Mouse (Mus musculus): ENCODE results near the gene Lsp1. TPM values are rescaled to one million over a fixed set of nuclear protein-coding genes. Genes with fewer than 3 reads are reported as not detected.
A peak's percentile ranks its signal among the peaks of the same experiment; 100 is the strongest.

Lsp1 gene
- total RNA-seq, 2 experiments from 2014 or later: 43.2 to 60.3 TPM

DNA sequence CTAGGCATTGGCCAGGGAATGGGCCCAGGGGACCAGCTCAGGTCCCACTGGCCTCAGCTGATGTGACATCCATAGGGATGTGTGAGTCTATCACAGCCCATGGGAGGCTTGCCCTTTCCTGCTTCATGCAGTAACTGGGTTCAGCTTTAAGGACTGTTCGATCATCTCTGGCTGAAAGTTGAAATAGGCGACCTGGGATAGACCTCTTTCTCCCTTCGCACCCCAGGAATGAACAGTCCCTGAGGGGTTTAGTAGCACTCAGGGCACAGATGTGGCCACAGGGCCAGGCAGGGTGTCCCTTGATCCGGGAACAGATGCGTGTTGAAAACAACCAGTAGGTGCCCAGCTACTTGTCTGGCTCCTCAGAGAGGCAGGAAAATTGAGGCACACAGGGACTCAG, 15.7 kb downstream of the Lsp1 start:
- no peak for DNase-seq

DNA sequence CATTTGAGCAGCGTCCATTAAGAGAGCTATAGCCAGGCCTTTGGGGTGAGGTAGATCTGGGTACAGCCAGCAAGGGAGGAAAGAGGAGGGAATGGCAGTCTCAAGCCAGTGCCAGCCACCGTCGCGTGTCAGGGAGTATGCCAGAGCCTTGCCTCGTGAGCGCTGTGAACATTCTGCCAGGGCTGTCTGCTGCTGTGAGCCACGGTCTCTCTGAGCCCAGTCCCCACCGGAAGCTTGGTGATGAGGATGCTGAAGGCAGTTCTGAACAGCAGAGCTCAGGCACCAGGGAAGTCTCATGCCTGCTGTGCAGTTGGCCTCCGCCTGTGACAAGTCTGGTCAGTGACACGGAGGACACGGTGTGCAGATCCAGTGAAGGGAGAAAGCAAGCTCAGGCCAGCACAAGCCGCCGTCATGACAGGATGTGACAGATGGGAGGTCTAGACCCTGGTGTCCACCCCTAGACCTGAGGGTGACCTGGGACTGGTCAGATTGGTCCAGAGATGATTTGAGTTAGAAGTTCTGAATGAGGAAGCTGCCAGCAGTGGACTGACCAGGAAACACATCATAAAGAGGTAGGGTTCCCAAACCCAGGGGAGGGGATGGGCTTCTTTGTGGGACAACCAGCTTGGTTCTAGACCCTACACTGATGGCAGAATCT, 16.3 kb downstream of the Lsp1 start:
- DNase-seq: no peak

DNA sequence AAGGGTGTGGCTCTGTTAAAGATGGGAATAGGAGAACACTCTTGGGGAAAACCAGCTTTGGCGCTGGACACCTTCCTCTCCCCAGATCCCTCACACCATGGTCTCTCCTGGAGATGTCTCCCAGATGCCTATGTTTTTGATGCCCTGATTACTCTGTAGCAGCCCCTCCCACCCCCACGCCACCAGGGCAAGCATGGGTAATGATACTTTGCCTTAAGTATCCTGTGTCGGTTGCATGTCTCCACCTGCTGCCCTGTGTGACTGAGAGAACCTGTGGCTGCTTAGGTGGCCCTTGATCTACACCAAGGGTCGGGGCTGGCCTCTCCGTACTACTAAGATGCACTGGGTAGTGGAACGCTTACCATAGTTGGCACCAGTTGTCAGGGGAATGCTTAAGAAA, 17.4 kb downstream of the Lsp1 start:
- no peak for DNase-seq

DNA sequence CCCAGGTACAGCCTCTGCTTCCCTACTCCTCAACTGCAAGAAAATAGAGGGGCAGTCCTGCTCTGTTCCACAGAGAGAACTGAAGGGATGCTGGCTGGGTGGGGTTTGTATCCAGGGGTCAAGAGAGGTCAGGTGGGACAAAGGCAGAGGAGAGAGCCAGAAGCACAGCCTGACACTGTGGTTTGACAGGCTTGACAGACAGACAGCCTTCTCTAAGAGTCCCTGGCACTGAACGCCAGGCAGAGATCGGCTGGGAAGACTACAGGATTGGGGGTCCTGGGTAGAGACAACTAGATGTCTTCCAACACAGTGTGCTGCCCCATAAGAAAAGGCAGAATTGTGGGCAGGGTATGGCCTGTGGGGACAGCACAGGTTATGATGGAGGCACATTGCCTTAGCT, 18.0 kb downstream of the Lsp1 start:
- DNase-seq: no peak

DNA sequence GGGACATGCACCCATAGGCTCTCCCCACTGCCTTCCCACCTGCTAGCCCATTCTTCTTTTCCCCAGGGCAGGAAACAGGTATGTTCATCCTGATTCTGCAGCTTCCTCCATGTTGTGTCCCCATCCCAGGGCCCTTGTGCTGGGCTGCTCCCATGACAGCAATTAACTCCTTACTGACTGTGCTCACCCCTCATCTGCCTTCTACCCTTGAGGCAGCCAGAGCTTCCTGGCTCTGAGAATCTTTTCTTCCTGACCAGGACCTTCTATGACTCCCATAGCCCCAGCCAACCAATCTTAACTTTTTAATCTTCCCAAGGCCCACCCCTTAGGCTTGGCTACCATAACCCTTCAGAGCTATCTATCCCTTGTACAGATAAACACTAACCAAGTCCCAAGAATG, 18.7 kb downstream of the Lsp1 start:
- no peak for DNase-seq

DNA sequence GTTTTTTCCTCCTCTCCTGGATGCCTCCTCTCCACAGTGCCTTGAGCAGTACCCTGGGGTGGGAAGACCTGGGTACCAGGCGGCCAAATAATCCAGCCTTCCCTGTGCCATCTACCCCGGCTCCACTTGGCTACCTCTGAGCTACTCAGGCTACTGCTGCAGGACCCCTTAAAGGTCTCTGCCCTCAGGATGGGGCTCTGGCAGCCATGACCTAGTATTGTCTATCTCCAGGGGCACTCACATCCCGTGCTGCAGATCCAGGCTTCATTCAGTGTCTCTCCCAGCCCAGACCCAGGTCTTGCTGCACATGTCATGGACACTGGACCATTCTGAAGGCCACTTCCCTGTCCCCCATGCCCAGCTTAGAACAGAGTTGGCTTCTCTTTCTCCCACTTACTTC, 19.3 kb downstream of the Lsp1 start:
- no peak for DNase-seq

DNA sequence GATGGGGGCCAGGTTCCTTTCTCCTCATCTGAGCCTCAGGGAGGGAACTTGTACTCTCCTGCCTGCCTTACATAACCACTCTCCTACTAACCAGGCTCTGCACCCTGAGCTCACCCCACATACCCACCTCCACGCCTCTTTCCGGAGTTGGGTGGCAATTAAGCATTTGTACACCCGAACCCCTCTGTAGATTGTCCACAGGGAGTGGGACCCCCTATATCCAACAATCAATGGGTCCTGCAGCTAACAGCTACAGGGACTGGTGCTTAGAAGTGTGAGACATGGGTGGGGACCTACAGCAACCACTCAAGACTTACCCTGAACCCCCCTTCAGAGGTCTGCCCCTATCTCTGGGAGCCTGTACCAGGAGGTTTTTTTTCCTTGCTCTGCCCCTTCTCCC, 20.1 kb downstream of the Lsp1 start:
- no peak for DNase-seq

DNA sequence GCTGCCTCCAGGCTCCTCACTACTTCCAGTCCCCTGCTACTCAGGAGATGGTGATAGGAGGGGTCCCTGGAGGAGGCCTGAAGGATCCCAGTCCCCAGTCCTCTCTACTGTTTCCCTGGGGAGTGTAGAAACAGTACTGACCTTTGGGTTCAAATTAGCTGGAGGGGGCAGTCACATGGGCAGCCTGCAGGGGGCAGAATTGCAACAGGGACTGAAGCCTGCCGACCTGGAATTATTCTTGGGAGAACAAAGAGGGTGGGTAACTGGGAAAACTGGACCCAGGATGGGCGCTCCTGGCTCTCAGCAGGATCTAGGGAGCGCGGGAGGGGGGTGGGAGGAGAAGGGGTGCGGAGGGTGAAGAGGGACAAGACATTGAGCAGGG, 20.6 kb downstream of the Lsp1 start:
- DNase-seq: peak; percentile 71

DNA sequence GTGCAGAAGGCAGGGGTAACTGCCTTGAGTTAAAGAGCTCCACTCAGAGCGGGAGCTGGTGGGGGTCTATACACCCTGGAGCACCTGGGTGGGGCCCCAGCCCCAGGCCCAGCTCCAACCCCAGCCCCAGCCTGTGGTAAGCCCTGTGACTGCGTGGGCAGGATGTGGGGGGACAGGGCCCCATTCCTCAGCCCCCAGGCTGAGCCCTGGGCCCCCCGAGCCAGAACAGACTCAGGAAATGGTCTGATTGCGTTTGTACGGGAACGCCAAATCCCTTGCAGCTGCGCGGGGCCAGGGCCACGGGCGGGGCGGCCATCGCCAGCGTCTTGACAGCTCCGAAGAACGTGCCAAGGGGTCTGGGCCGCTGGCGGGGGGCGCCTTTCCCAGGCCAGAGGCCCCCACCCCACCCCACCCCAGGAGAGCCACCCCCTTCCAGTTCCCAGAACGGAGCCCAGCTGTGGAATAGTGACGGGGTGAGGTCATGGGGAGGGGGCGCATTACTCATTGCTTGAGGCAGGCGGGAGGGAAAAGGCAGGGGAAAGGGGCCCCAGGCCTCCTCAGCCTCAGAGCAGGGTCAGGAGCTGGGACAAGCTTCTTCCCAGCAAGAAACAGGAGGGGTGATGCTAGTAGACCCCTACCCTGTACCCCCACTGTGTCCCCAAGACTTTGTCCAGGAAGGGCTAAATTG, 21.1 kb downstream of the Lsp1 start:
- DNase-seq: peak; percentile 84

DNA sequence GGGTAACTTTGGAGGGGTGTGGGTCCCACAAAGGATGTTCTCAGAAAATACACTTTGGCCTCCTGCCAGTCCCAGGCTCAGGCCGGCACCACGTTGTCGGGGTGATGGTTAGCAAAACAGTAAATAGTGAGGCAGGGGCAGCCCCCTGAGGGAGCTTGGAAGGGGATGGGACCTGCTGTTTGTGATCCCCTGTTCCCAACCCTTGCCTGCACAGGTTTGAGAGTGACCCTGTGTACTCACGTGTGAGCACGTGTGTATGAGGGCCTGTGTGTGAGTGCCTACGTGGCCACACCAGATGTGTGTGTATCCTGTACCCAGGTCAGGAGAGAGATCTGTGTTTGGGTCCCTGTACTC, 21.6 kb downstream of the Lsp1 start:
- DNase-seq: no peak

DNA sequence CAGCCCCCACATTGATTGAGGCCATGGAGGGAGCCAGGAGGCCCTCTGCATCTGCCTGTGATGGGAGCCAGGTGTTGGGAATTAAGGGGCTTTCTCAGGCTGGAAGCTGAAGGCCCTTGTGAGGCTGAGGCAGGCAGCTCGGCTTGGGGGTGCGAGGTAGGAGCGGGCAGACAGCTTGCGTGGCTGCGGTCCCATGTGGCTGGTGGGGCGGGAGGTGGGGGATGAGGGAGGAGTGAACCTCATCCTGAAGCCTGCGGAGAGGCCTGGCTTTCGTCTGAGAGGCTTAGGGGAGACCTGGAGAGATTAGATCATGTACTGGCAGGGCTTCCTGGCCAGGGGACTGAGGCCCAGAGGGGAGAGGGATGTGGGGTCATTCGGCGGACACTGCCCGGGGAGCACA, 22.5 kb downstream of the Lsp1 start:
- DNase-seq: peak; percentile 73

DNA sequence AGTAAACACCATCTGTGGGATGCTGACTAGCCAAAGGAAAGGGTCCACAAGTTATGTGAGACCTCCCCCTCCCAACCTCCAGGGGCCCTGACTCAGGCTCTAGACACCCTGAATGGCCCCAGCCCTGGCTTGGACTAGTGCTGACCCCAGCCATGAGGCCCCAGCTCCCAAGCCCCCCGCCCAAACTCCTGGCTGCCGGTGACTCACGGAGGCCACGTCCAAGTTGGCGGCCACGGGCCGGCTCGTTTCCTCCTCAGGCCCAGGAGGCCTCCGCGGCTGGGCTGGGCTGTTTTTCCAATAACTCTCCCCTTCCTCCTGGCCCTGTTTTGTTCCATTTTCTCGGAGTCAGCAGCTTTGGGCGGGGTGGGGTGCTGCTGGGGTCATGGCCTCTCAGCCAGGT, 24.2 kb downstream of the Lsp1 start:
- peak; percentile 88 for DNase-seq

DNA sequence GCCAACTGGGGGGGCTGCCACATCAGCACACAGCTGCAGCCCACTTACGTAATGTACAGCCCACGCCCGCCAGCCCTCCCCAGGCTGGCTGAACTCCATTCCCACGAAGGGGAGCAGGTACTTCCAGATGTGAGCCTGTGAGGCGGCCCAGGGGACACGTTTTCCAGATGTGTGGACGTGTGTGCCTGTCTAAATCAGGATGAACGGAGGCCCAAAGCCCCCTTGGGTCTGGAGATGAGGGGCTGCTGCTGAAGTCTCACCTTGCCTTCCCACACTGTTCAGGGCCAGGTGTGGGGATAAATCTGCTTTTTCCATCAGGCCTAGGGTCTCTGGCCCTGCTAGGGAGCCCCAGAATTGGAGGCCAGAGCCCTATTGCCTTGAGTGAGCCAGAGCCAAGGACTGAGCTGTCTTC, 26.1 kb downstream of the Lsp1 start:
- peak; percentile 73 for DNase-seq

DNA sequence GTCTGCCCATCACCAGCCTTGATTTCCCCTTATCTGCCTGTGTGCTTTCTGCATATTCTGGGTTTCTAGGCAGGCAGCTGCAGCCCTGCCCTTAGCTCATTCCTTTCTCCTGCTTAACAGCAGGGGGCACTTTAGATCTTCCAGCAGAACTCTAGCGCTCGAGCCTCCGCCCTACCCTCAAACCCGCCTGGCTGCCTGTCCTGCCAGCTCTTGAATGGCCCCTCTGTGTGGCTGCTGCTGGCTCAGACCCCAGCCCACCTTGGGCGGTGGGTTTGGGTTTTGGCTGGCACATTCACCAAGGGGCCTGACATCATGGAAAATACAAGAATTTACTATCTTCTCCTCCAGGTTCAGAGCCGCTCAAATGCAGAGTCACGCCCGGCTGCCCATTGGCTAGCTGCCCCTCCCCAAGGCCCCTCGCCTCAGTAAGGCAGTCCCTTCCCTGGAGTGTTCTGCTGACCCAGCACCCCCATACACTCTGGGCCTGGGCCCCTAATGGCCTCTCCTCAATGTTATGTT, 26.8 kb downstream of the Lsp1 start:
- peak; percentile 56 for DNase-seq

DNA sequence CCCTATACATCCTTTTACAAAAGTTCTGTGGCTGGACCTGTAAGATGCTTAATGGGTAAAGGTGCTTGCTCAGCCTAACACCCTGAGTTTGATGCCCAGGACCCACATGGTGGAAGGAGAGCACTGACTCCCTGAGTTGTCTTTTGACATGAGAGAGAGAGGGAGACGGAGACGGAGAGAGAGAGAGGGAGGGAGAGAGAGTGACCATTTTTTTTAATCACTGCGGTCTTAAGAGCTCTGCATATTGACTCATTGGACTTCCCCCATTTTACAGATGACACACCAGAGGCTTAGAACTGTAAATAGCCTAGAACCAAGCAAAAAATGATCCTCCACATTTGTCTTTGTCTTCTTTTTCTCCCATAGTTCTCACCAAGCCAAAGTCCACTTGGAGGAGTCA, 27.4 kb downstream of the Lsp1 start:
- DNase-seq: no peak

DNA sequence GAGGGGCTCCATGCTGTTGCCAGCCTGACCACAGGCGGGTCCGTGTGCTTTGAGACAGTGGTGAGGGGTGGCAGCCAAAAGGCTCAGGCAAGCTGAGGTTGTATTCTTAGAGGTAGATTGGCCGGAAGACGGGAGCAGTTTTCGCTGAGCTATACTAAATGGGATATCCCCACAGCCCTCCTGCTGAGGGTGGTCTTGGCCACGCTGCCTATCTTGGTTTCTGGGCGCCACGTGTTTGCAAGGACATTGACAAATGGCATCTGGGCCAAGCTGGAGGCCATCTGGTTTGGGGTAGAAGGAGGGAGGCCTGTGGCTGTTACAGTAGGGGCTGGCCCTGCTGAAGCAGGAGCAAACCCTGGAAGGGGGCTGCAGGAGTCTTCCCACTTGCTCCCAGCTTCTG, 32.9 kb downstream of the Lsp1 start:
- peak; percentile 67 for DNase-seq

DNA sequence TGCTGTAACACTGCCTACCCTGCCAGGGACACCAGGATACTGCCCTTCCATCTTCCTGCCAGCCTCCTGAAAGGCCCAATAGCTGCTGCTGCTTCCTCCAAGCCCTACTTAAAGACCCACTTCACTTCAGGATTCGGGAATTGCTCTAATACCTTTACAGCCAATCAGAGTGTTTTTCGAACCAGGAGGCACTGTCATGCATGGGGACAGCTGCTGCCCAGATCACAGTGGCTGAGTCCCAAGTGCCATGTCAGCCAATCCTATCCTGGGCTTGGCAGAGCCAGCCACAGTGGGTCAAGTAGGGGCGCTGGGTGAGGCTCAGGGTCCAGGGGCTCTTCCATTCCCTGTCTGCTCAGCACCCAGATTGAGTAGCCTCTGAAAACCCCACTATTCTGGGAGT, 35.5 kb downstream of the Lsp1 start:
- DNase-seq: peak; percentile 86

DNA sequence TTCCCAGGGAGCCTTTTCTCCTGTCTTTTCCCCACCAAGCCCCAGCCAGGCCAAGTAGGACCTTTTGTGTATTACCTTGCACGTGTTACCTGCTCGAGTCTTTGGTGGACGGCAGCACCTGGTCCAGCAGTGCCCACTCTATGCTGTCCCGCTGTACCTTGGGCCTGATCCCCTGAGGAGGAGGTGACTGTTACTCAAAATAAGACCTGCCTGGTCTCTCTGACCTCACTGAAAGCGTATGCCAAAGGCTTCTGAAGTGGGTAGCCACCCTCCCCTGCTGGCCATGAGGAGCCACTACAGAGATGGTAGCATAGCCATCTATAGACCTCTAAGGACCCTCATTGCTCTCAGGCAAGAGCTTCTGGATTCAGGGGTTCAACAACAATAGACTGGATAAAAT, 36.2 kb downstream of the Lsp1 start:
- DNase-seq: peak; percentile 68

DNA sequence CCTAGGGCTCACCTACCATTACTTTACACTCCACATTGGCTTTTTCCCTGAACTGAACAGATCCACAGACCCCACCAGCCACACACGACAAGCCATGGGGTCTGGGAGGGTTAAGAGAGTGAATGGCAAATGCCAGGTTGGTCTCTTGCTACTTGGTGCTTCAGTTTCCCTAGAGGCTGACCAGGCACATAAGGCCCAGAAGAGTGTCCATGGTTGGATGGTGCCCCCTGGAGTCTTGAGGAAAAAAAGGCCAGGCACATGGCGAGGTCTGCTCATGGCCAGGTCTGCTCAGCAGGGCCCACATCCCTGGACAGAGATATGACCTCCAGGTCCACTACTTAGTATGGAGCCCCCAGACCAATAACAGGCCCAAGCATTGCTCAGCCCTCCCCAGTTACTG, 37.2 kb downstream of the Lsp1 start:
- peak; percentile 71 for DNase-seq

DNA sequence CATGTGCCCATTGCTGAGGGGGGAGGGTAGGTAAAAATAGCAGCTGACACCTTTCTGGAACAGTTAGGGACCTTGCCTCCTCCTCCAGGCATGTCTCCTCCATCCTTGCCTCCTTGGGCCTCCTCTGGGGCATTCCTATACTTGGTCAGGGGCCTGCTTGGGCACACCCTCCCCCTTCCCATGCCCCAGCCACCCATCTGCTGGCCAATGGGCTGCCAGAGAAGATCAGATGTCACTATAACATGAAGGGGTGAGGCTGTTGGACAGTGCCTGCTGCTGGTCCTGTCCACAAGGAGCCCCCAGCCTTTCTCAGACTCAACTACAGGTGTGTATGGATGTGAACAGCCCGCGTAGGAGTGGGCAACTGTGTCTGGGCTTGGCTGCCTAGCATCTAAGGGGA, 38.0 kb downstream of the Lsp1 start, which contains the start of gene Tnnt3:
Gene Tnnt3 (plus strand): TSS at position 262 of the 400 bp plus-strand sequence.
- DNase-seq: peak; percentile 91

DNA sequence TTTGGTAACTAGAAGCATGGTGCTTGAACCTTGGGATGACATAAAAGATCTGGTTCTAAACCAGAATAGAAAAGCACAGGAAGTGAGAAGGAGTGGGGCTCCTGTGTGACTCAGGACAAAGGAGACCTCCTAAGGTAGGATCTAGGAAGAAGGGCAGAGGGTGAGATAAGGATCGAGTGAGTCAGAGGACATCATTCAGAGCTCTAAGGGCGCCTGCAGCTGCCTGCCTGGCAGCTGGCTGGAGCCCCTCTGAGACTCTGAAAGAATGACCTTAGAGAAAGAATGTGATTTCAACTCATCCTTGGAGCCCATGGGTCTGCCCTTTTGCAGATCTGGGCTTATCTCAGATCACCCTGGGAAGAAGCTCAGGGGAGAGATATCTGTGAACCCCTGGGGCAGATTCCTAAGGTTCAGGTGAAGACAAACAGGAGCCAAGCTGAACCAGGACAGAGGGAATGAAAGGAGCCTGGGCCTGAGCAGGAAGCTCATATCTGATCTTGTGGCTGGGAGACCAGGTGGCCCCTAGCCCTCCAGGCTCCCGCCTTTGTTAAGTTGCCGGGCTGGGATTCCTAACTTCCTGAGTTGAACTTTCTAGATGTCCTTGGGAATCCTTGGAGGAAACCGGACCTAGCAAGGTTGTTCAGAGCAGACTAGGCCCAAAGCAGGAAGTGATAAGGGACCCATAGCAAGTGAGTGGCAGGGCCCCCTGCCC, 38.6 kb downstream of the Lsp1 start:
- DNase-seq: no peak

DNA sequence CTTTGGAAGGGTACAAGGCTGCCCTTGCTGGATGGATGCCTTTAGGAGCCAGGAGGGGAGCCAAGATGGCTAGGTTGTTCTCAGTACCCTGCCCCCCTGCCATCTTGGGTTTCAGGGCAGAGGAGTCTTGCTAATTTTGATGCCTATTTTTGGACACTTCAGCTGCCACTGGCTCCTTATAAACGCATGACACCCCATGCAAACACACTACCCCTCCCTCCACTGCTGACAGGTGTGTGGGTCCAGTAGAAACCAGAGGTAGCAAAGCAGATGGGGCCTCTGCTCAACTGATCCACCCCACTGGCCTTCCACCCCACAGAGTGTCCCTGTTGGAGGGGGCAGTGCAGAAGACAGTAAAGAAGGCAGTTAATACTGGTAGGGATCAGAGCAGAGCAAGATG, 39.4 kb downstream of the Lsp1 start:
- DNase-seq: peak; percentile 73

DNA sequence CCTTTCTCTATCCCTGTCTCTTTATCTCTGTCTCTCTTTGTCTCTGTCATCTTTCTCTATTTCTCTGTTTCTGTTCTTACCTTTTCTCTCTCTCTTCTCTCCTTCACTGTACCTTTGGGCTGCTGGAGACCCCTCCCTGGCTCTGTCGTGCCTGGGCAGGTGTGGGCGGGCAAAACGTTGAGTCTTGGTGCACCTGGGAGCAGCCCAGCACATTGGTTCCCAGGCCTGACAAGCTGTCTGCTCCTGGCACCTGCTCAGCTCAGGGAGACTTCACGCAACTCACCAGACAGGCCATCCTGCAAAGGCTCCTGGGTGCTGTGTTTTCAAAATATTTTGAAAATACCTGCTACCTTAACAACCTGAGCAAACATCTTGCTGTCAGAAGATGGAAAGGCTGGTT, 42.6 kb downstream of the Lsp1 start:
- DNase-seq: no peak

All from gastrocnemius, postnatal 25 days (tissue).